Mouse (Mus musculus) 3T3-L1 (cell line): ENCODE measurements around the gene Mpp6.

Source experiments
- DNase-seq: peaks from one replicate; pipeline ENCODE4 v3.0.0-alpha.2; 2015; ENCODE audit warnings: low read depth, low spot score

Mpp6 gene

GRCm38 (mm10) chr6:50109757-50110378 is at the start of gene Mpp6:
Gene Mpp6, plus strand, starts transcription at chr6:50110241.
- peak; percentile 69 for DNase-seq

GRCm38 (mm10) chr6:50066172-50066571 is 43.9 kb upstream of the Mpp6 start:
- no peak for DNase-seq

- no peak for DNase-seq
These were observed 41.6 kb upstream of the Mpp6 start for GRCm38 (mm10) chr6:50068490-50068889.

DNA sequence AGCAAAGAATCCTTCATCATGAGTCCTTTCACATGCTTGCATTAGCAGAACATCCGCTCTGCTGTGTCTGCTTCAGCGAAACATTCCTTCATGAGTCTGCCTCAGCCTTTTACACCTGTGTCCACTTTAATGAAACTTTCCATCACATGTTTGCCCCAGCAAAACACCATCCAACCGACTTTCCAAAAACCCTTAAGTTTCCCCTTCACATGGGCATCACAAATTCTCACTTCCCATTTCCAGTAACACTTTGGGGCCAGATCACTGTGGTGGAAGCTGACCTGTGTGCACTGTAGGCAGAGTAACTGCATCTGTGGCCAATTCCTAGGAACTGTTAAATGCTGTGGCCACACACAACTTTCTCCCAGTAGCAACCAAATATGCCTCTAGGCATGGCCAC is 34.8 kb upstream of the Mpp6 start:
- no peak for DNase-seq

DNA sequence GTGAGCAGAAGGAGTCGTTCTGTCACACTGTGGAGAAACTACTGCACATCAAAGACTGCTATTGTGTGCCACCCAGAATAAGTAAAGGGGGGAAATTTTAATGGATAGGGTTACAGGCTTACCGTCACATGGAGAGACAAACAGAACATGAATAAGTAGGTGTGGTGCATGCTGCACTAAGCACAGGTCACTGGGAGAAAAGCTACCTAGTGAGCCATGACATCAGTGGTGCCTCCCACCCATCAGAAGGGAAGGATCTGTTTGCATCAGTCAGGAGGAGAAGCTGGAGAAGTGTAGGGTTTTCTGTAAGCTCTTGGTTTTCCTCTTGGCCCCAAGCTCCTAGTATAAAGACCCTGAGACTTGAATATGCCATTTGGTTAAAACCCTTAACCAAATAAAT is 33.6 kb upstream of the Mpp6 start:
- DNase-seq, result no peak

DNA sequence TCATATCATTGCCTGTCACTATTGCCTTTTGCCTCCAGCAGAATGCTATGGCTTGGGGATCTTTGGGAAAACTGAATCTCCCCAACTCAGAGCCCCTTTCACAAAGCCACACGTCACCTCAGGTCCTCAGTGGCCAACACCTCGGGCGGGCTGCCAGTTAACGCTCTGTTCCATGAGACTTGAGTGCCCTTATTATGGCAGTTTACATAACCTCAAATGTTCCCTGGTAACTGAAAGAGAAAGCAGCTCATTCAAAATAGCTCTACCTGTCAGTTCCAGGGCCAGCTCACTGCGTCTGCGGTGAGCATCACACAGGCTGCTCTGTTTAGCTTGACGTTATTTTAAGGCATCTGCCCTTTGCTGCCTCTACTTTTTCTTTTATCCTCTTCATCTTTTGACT is 29.6 kb upstream of the Mpp6 start:
- DNase-seq, result no peak

DNA sequence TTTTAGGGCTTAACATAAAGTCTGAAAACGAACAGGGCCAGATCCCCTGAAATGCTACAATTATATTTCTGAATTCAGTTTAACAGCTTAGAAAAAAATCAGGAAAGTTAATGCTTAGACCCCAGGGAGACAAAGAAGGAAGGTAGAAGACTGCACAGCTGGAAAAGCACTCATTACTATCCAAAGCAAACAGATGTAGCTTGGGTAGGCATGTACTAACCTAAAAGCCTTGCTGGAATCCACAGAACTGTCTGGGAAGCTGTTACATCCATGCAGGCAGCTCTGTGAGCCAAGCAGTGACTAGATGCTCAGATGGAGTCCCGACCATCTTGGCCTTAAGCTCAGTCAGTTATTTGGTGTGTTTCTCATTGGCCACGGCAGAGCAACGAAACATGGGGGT is 24.8 kb upstream of the Mpp6 start:
- DNase-seq, result no peak

DNA sequence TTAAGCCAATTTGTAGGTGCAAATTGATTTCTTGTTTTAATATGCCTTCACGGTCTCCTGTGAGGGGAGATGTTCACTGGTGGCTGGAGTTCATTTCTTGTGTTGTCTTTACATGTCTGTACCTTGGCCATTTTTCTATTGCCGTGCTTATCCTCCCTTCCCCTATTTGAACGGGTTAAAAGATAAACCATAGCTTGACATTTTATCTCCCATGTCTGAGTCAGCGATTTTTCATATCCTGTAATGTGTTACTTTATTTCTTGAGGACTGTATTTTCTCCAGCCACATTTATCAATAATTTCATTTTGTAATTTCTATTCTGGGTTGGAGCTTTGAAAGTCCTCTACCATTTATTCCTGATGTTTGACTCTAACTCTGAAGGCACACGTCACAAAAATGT is 20.7 kb upstream of the Mpp6 start:
- DNase-seq, result no peak

DNA sequence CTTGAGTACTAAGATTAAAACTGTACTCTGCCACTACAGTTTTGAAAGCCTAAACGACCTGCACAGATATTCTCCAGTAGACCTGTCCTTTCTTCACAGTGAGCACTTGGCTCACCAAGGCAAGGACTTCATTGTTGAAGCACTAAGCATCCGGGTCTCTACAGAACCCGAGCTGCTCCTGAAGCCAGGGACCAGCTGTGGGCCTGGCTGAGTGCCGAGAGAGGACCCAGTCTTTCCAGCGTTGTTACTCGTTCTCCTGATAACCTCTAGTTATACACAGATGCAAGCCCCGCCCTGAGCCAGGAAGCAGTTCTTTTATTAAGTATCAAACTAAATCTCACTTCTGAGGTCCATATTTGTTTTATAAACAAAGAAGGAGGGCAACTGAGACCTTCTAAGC is 19.8 kb upstream of the Mpp6 start:
- no peak for DNase-seq

- no peak for DNase-seq
These were observed 18.4 kb upstream of the Mpp6 start for GRCm38 (mm10) chr6:50091462-50092154.

DNA sequence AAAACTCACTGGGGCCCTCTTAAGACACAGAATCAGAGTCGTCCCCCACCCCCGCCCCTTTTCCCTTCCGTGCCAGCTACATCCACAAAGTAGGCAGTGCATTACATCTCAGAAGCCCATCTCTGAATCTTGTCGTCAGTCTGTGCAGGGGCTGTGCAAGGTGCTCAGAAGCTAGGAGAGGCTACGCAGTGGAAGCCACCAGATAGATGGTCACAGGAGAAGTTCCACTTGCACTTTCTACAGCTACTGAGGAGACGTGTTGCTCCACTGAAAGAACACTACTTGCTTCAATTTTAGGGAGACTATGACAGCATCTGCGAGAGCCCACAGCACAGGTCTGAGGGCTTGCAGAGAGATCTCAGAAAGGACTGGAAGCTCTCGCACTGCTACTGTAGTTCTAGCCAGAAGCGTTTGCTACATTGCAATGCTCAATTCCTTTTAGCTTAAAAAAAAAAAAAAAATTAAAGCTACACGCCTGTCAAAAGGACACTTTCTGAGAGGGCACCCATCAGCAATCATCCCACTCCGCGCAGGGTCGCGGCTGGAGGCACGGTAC is 762 bp upstream of the Mpp6 start:
- DNase-seq, result peak; percentile 25

DNA sequence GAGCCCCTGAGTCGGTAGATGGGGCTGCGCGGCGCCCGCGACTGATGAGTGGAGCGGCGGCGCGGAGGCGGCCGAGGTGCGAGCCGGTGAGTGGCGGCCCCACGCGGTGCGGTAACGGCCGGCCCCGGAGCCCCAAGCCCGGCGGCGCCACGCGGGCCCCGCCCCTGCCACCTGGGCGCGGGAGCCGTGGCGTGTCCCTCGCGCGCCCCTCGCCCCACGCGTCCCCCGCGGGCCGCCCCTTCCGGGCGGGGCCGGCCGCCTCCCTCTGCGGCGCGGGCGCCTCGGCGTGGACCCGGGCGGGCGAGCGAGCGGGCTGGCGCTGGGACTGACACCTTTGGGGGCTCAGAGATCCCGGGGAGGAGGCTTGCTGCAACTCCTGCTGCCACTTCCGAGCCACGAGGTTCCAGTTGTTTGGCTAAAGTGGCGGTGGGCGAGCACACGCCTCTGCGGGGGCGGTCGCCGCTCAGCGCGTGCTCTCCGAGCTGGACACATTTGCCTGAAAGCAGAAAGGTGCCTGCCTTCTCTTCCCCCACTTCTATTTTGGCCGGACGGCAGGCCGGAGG is 419 bp downstream of the Mpp6 start:
- peak; percentile 67 for DNase-seq

DNA sequence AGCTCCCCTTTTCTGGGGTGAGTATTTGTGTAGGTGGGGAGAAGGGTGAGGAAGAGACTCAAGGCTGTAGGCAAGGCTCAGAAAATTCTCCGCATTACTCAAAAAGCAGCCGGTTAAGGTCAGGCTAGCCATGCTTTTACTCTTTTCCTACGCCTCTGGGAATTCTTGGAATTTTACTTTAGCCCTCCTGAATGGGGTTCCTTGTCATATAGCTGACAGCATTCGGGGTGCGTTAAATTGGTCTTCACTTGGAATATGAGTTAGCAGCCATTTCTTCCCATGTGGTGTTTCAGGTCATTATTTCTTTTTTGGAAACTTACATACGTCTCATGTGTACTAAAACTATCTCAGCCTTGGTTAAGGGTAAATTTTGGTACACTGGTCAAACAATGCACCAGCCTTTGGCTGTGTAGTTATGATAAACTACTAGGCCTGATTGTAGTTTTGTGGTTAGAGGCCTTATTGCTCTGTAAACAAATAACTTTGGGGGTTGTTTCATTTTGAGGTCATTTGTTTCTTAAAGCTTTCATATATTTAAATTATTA is 1.1 kb downstream of the Mpp6 start:
- peak; percentile 43 for DNase-seq

GRCm38 (mm10) chr6:50112775-50113174 is 2.7 kb downstream of the Mpp6 start:
- DNase-seq, result peak; percentile 99

- DNase-seq, result no peak
These were observed 4.2 kb downstream of the Mpp6 start for GRCm38 (mm10) chr6:50114280-50114679.

DNA sequence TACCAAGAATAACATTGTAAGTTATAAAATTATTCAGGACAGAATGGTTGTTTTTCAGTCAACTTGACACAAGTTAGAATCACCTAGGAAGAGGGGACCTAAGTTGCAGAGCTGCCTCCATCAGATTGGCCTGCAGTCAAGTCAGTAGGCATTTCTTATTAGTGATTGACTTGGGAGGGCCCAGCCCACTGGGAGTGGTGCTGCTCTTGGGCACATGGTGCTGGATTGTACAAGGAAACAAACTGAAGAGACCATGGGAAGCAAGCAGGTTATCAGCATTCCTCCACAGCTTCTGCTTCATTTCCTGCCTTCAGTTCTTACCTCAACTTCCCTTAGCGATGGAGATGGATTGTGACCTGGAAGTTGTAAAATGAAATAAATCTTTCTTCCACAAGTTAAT is 10.9 kb downstream of the Mpp6 start:
- no peak for DNase-seq

DNA sequence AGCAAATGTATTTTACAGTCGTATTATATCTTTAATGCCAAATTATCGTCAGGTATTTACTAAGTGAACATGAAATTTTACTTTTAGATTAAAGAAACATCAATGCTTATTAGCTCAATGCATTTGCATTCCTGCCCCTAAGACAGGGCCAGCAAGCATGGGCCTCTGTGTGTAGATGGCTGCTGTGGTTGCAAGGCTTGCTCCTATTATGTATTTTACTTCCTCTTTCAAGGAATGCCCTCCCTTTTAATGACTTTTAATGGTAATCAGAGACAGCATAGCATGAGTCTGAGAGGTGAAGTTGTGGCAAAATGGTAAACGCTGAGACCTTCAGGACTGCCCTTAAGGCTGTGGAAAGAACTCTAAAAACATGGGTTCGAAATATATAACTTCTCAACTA is 12.8 kb downstream of the Mpp6 start:
- no peak for DNase-seq

DNA sequence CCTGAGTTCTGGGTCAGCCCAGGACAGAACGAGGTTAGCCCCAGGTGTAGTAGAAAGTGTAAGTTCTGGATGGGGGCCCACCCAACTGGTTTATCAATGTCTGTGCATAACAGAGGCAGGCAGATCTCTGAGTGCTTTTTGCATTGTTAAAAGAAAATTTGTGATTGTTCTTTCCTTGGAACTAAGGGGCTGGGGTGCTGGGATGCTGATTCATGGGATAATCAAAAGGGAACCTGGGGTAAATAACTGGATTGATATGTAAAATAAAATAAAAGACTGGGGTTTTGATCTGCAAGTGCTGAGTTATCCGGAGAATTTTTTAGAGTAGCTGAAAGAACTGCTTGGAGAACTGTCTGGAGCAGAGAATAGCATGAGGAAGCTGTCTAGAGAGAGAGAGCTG is 14.2 kb downstream of the Mpp6 start:
- DNase-seq, result no peak

GRCm38 (mm10) chr6:50126331-50126730 is 16.3 kb downstream of the Mpp6 start:
- no peak for DNase-seq

- no peak for DNase-seq
These were observed 17.5 kb downstream of the Mpp6 start for GRCm38 (mm10) chr6:50127536-50127935.

DNA sequence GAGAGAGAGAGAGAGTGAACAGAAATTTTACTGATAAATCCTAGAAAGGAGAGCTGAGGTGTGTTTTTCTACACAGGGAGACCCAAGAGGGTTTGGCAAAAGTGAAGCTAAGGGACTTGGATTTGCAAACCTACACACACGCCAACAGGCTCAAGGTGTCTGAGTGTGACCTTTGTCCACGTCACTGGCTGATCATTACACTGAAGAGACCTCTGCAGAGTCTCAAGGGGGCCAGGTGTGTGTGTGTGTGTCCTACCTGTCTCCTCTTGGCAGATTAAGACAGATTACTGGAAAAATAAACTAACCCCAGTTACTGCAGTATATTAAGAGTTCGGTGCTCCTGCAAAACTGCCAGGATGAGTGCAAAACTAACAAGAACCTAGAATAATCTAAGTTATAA is 27.6 kb downstream of the Mpp6 start:
- no peak for DNase-seq

DNA sequence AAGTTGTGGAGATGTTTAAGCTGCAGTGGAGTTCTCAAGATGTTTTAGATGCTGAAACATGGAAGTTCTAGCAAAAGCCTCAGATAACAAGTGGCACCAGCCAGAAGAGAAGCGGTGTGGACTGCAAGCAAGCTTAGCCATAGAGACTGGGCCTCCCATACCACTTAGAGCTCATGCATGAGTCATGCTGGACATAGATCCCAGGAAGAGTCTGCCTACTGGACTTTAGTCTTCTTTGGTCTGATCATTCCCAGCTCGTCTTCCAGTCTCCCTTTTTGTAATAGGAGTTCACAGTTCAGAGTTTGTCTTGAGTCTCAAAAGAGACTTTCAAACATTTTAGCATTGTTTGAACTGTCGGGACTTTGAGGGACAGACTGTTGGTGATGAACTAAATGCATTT is 29.5 kb downstream of the Mpp6 start:
- no peak for DNase-seq

DNA sequence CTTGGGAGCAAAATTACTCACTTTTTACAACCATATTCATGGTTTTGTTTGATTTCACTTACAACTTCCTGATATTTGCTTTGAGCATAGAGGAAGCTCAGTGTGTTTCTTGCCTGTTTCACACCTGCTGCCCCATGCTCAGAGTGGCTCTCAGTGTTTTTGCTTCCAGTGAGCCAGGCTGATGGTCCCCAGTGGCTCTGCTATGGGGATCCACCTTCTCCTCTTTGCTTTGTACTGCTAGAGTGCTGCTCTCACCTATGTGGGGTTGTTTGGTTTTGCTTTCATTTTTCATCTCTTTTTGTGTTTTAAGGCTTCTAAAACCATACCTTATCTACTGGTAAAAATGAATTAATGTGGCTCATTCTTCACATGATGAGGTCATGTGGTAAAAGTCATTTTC is 36.1 kb downstream of the Mpp6 start:
- DNase-seq, result no peak
